Mouse (Mus musculus) embryonic facial prominence, embryonic 12.5 days (tissue): ENCODE results near the gene Arhgef2. TPM values are rescaled to one million over a fixed set of nuclear protein-coding genes. Genes with fewer than 3 reads are reported as not detected.

Experiments used
- ATAC-seq: fragments of 200-750 bp; cut with Nextera tagmentation; 2 replicates; pipeline ENCODE4 v1.8.0; 2017; ENCODE audit not compliant: insufficient number of reproducible peaks, insufficient read depth, low FRiP score, low TSS enrichment
- H3K27ac ChIP-seq: fragments of 300-500 bp; sonication (generic); 2 replicates; pipeline ENCODE4 v1.5.1; 2016; ENCODE audit warnings: mild to moderate bottlenecking
- H3K27me3 ChIP-seq: fragments of 300-500 bp; sonication (generic); 2 replicates; pipeline ENCODE4 v1.6.1; 2016; ENCODE audit warnings: mild to moderate bottlenecking, moderate library complexity
- H3K36me3 ChIP-seq: fragments of 300-500 bp; sonication (generic); 2 replicates; pipeline ENCODE4 v1.6.1; 2016; ENCODE audit warnings: mild to moderate bottlenecking
- H3K4me1 ChIP-seq: fragments of 300-500 bp; sonication (generic); 2 replicates; pipeline ENCODE4 v1.6.1; 2016
- H3K4me2 ChIP-seq: fragments of 300-500 bp; sonication (generic); replicated peaks from 2 replicates; pipeline ENCODE4 v1.6.1; 2016; ENCODE audit warnings: mild to moderate bottlenecking, moderate library complexity
- H3K4me3 ChIP-seq: fragments of 300-500 bp; sonication (generic); 2 replicates; pipeline ENCODE4 v1.5.1; 2016; ENCODE audit warnings: mild to moderate bottlenecking
- H3K9ac ChIP-seq: fragments of 300-500 bp; sonication (generic); 2 replicates; pipeline ENCODE4 v1.6.1; 2016; ENCODE audit warnings: mild to moderate bottlenecking, moderate library complexity
- H3K9me3 ChIP-seq: fragments of 300-500 bp; sonication (generic); 2 replicates; pipeline ENCODE4 v1.6.1; 2016; ENCODE audit warnings: mild to moderate bottlenecking, moderate library complexity
- WGBS: fragments of 180-500 bp; shearing (Covaris S2); methylation state at CpG from one replicate; pipeline ENCODE4 v1.1.7; 2016; 5-methylcytosine and 5-hydroxymethylcytosine counted together
- polyA plus RNA-seq: library from polyadenylated mRNA; unstranded; fragments of >200 nt; fragmentation: Nextera tagmentation; extraction: Ambion mirVana; gene quantifications from 2 replicates; pipeline ENCODE4 v1.2.1, GENCODE M21; 2016

Arhgef2 gene
- polyA plus RNA-seq, 1 experiment from 2014 or later: 117 TPM

GRCm38 (mm10) chr3:88647779-88648413, 42.1 kb downstream of the Arhgef2 start:
- no peak for ATAC-seq
- WGBS: 94% methylated on average over 14 of the region's 14 CpGs
- H3K4me3 ChIP-seq: no peak overlapping the region
- no peak overlapping the region for H3K4me2 ChIP-seq
- no peak overlapping the region for H3K9ac ChIP-seq
- H3K27me3 ChIP-seq: no peaks in the 10 kb centered on the region
- H3K4me1 ChIP-seq: no peaks in the 10 kb centered on the region
- H3K36me3 ChIP-seq: peaks cover 59% of the 10 kb centered on the region
- H3K27ac ChIP-seq: no peak overlapping the region
- no peaks in the 10 kb centered on the region for H3K9me3 ChIP-seq

- Histone ChIP-seq H3K9ac (no peak overlapping the region), H3K4me3 (no peak overlapping the region), H3K9me3 (no peaks in the 10 kb centered on the region), H3K27me3 (no peaks in the 10 kb centered on the region), H3K4me1 (no peaks in the 10 kb centered on the region), H3K36me3 (peaks cover 52% of the 10 kb centered on the region), H3K27ac (no peak overlapping the region), H3K4me2 (no peak overlapping the region)
- WGBS: 86% methylated on average over 12 of the region's 12 CpGs
- no peak for ATAC-seq
Measured at GRCm38 (mm10) chr3:88648452-88649168, 42.8 kb downstream of the Arhgef2 start.

GRCm38 (mm10) chr3:88649186-88649585, 43.4 kb downstream of the Arhgef2 start:
- H3K9ac ChIP-seq: no peak overlapping the region
- ATAC-seq: no peak
- 82% methylated on average over 10 of the region's 10 CpGs for WGBS
- no peak overlapping the region for H3K27ac ChIP-seq
- H3K4me3 ChIP-seq: no peak overlapping the region
- no peak overlapping the region for H3K4me2 ChIP-seq
- H3K27me3 ChIP-seq: no peaks in the 10 kb centered on the region
- H3K4me1 ChIP-seq: no peaks in the 10 kb centered on the region
- H3K9me3 ChIP-seq: no peaks in the 10 kb centered on the region
- H3K36me3 ChIP-seq: peaks cover 47% of the 10 kb centered on the region

- H3K4me2 ChIP-seq: no peak overlapping the region
- no peak overlapping the region for H3K27ac ChIP-seq
- no peaks in the 10 kb centered on the region for H3K27me3 ChIP-seq
- H3K4me3 ChIP-seq: no peak overlapping the region
- H3K9ac ChIP-seq: no peak overlapping the region
- ATAC-seq: no peak
- H3K9me3 ChIP-seq: no peaks in the 10 kb centered on the region
- H3K4me1 ChIP-seq: no peaks in the 10 kb centered on the region
- H3K36me3 ChIP-seq: peaks cover 39% of the 10 kb centered on the region
- WGBS: 95% methylated on average over 13 of the region's 13 CpGs
Measured at GRCm38 (mm10) chr3:88649967-88650366, 44.2 kb downstream of the Arhgef2 start.

- ATAC-seq: no peak
- Histone ChIP-seq H3K36me3 (peaks cover 29% of the 10 kb centered on the region), H3K4me3 (no peak overlapping the region), H3K9ac (no peak overlapping the region), H3K9me3 (no peaks in the 10 kb centered on the region), H3K27me3 (no peaks in the 10 kb centered on the region), H3K4me2 (no peak overlapping the region), H3K27ac (no peak overlapping the region), H3K4me1 (no peaks in the 10 kb centered on the region)
- 75% methylated on average over 13 of the region's 13 CpGs for WGBS
Measured at GRCm38 (mm10) chr3:88650713-88651504, 45.1 kb downstream of the Arhgef2 start.

GRCm38 (mm10) chr3:88651669-88652618, 46.2 kb downstream of the Arhgef2 start:
- no peaks in the 10 kb centered on the region for H3K27me3 ChIP-seq
- no peaks in the 10 kb centered on the region for H3K4me1 ChIP-seq
- no peak overlapping the region for H3K4me2 ChIP-seq
- 83% methylated on average over 18 of the region's 18 CpGs for WGBS
- H3K27ac ChIP-seq: no peak overlapping the region
- H3K36me3 ChIP-seq: peaks cover 19% of the 10 kb centered on the region
- H3K9ac ChIP-seq: no peak overlapping the region
- no peak for ATAC-seq
- H3K4me3 ChIP-seq: no peak overlapping the region
- no peaks in the 10 kb centered on the region for H3K9me3 ChIP-seq

- H3K4me2 ChIP-seq: no peak within 1 kb of the TSS
- 88% methylated on average over 17 of the region's 17 CpGs for whole genome bisulfite sequencing
- no peaks in the 10 kb centered on the region for H3K9me3 ChIP-seq
- H3K9ac ChIP-seq: no peak within 1 kb of the TSS
- H3K27me3 ChIP-seq: no peaks in the 10 kb centered on the region
- H3K4me3 ChIP-seq: no peak within 1 kb of the TSS
- peaks cover 9% of the 10 kb centered on the region for H3K36me3 ChIP-seq
- no peak within 1 kb of the TSS for H3K27ac ChIP-seq
- H3K4me1 ChIP-seq: no peaks in the 10 kb centered on the region
- ATAC-seq: no peak
Measured at GRCm38 (mm10) chr3:88652846-88653515, 47.2 kb downstream of the Arhgef2 start, which contains the start of gene Rxfp4. Gene Rxfp4, minus strand, starts transcription at chr3:88653142.

GRCm38 (mm10) chr3:88653516-88654370, 48.0 kb downstream of the Arhgef2 start:
- Histone ChIP-seq H3K27ac (no peak overlapping the region), H3K4me3 (no peak overlapping the region), H3K4me1 (no peaks in the 10 kb centered on the region), H3K4me2 (no peak overlapping the region), H3K36me3 (0 out of 2 replicates have a peak, but pooled peaks cover 1% of the 10 kb centered on the region), H3K27me3 (no peaks in the 10 kb centered on the region), H3K9ac (no peak overlapping the region), H3K9me3 (no peaks in the 10 kb centered on the region)
- no peak for ATAC-seq
- WGBS: 77% methylated on average over 6 of the region's 6 CpGs

- Histone ChIP-seq H3K4me2 (no peak overlapping the region), H3K9ac (no peak overlapping the region), H3K27ac (no peak overlapping the region), H3K9me3 (no peaks in the 10 kb centered on the region), H3K4me3 (no peak overlapping the region), H3K36me3 (no peaks in the 10 kb centered on the region), H3K27me3 (no peaks in the 10 kb centered on the region), H3K4me1 (no peaks in the 10 kb centered on the region)
- 80% methylated on average over 4 of the region's 4 CpGs for WGBS
- no peak for ATAC-seq
Measured at GRCm38 (mm10) chr3:88654621-88655020, 48.9 kb downstream of the Arhgef2 start.

GRCm38 (mm10) chr3:88655619-88656018, 49.9 kb downstream of the Arhgef2 start:
- no peak for ATAC-seq
- H3K36me3 ChIP-seq: no peaks in the 10 kb centered on the region
- no peak overlapping the region for H3K4me2 ChIP-seq
- 78% methylated on average over 8 of the region's 8 CpGs for WGBS
- no peak overlapping the region for H3K4me3 ChIP-seq
- no peak overlapping the region for H3K9ac ChIP-seq
- no peaks in the 10 kb centered on the region for H3K9me3 ChIP-seq
- no peak overlapping the region for H3K27ac ChIP-seq
- H3K4me1 ChIP-seq: no peaks in the 10 kb centered on the region
- no peaks in the 10 kb centered on the region for H3K27me3 ChIP-seq
